Mouse (Mus musculus): ENCODE data around the gene Sema5a.

Sema5a gene

GRCm38 (mm10) chr15:32245837-32246670 lies 1.4 kb downstream of the Sema5a start:
- in situ Hi-C loops (cut with MboI): loop anchor here (25.0 kb wide), 1 partner anchor 634 kb away; the partner anchor contains the start of genes Cct5 and Fam173b

DNA sequence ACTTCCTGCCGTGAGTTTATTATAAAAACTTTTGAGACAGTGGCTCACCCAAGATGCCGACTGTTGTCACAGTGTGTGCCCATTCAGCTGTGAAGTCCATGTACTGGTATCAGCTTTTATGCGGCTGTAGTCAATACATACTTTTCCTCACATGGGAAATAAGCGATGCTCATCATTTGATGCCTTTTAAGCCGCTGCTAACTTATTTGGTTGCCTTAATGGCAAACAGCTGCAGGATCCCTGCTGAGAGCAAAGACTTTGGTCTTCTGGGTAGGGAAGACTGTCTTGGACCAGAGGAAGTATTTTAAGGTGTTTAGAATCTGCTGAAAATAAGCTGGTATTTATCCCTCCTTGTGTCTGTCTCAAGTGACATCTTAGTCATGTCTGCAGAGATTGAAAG lies 2.7 kb downstream of the Sema5a start:
- in situ Hi-C loops (cut with MboI): loop anchor here (25.0 kb wide), 1 partner anchor 635 kb away; the partner anchor contains the start of genes Cct5 and Fam173b

DNA sequence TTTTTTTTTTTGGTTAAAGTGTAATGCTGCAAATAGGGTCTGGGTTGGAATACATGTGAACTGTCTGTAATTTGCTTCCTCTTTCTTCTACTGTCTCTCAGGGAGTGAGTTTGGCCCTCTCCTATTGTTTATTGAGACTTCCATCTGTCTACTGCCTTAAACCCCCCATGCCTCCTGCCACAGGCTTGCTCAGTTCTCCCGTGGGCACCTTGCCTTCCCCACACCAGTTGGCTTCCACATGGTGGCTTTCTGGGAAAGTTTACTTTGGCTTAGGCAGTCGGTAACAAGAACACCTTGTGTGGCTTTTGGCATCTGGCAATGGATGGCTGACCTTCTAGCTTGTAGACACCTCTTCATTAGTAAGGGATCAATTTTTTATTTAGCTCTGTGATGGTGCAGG lies 10.2 kb downstream of the Sema5a start:
- in situ Hi-C loops (cut with MboI): no loop called here

- in situ Hi-C loops (cut with MboI): no loop called here
Observed at GRCm38 (mm10) chr15:32257340-32257739, 12.7 kb downstream of the Sema5a start.

DNA sequence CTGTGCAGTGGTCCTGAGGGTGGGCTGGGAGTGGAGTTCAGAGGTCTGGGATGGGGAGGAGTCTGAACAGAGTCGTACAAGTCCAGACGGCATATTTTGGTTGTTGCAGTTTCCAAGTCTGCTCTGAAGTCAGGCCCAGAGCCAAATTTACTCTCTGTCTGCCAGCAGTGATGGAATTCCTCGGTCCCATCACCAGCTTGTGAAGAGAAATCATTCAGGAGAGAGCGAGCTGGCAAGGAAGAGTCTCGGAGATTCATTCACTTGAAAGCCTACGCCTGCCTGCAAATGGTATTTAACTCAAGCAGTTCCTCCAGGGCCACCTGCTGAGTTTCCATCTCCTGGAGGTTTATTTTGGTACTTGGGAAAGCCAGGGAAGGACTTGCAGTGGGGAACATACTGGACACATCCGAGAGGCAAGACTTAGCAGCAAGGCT lies 13.3 kb downstream of the Sema5a start:
- in situ Hi-C loops (cut with MboI): no loop called here

GRCm38 (mm10) chr15:32259362-32260096 lies 14.9 kb downstream of the Sema5a start:
- in situ Hi-C loops (cut with MboI): no loop called here

DNA sequence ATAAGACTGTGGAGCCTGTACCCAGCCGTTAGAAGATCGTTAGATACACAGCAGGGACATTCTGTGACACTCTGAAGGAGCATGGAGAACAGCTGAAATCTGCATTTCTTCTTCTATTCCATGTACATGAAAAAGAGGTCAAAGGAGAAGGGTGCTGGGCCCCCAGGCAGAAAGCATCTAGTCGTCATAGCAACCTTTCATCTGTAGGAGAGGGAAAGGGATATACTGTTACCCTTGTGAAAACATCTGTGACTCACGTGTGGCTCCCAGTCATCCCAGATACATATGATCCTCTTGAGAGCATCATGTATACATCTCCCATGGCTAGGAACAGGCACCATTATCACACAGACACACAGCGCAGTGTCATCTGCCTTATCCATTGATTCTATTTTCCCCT lies 16.3 kb downstream of the Sema5a start:
- in situ Hi-C loops (cut with MboI): no loop called here

DNA sequence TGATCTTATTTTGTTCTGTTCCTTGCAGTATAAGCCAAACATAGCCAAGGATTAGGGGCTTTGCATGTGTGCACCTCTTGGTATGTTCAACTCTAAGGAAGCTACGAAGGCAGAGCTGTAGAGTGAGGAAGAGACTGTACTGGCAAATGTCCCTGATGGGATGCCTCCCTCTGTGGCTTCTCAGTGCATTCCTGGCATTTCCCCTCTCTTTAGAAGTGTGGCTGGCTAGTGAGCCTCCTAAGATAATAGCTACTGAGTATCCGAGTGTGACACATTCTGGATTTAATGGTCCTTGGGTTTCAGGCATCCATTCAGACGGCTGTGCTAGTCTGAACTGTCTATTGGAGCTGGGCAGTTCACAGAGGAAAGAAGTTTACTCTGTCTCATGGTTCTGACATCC lies 19.0 kb downstream of the Sema5a start:
- in situ Hi-C loops (cut with MboI): no loop called here

DNA sequence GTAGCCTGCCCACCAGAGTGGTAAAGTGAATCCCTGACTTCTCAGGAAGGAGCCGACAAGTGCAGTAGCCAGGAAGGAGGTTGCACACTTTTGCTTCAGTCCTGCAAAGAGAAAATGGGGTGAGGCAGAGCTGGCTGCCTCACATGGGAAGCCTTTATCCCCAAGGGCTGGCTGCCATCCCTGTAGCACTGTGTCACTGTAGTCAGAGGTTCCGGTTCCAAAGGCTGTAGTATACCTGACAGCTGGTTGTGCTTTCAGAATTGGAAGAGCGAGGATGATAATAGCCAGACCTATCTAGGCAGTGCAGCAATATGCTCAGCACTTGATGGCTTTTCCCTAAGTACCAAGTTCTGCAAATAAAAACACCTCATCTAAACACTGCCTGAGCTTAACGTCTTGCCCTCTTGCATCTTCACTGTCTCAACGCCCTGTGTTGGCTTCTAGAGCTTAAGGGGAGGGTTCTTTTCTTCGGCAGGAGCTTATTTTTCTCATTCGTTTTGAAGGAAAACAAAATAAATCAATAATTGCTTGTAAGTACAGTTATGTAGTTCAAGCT lies 20.3 kb downstream of the Sema5a start:
- in situ Hi-C loops (cut with MboI): no loop called here

DNA sequence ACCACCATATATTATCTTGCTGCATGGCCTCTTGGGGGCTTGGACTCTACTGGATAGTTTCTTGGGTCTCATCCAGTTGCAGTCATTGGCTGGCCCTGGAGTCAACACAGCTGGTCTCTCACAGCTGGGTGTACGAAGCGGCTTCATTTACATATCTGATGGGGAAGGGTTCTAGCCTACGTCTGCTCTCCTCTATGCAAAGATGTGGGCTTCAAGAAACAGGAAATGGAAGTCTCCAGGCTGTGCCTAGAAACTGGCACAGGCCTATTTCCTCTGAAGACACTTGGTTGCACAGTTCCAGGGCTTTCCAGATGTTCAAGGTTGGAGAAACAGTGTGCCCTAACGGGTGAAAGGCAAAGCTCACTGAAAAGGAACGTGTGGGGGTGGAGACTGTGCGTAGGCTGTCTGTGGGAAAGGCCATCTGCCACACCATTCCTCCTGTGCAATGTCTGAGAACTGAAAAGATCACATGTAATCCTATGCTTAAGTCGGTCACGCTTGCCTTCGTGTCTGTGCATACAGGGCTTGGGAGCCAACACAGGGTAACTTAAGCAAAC lies 20.8 kb downstream of the Sema5a start:
- in situ Hi-C loops (cut with MboI): no loop called here

GRCm38 (mm10) chr15:32266122-32266820 lies 21.7 kb downstream of the Sema5a start:
- in situ Hi-C loops (cut with MboI): no loop called here

DNA sequence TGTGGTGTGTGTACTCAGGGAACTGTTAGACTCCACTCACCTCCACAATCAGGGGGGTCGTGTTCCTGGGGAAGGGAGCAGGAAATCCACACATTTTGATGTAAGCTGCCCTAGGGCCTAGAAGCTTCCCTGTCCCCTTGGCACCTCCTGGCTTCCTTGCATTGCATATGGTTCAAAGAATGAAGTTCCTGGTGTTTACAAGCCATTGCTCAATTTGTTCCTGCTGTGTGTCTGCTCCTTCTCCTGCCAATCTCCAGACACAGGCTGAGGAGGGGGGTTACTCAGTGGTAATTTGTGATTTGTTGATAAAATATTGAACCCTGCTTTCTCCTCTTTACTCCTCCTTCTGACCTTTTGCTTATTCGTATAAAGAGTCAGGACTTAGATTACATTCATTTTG lies 25.5 kb downstream of the Sema5a start:
- in situ Hi-C loops (cut with MboI): no loop called here

DNA sequence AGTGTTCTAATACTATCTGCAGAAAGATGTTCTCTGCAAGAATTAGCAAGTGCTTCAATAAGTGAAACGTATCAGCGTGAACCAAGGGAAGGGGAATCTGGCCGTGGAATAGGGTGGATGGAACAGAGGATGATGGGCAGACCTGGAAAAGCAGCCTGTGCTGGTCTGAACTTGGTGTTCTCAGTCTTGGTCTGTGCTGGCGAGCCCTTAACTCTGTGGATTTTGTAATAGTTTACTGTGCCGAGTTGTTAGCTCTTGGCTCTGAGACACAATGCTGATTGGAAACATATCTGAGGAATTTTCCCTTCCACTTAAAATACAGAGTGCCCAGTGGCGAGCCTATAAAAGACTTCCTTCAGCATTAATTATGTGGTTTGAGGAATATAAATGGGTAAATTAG lies 29.3 kb downstream of the Sema5a start:
- in situ Hi-C loops (cut with MboI): no loop called here

GRCm38 (mm10) chr15:32275020-32275419 lies 30.4 kb downstream of the Sema5a start:
- in situ Hi-C loops (cut with MboI): no loop called here

- in situ Hi-C loops (cut with MboI): no loop called here
Observed at GRCm38 (mm10) chr15:32278600-32278999, 34.0 kb downstream of the Sema5a start.

DNA sequence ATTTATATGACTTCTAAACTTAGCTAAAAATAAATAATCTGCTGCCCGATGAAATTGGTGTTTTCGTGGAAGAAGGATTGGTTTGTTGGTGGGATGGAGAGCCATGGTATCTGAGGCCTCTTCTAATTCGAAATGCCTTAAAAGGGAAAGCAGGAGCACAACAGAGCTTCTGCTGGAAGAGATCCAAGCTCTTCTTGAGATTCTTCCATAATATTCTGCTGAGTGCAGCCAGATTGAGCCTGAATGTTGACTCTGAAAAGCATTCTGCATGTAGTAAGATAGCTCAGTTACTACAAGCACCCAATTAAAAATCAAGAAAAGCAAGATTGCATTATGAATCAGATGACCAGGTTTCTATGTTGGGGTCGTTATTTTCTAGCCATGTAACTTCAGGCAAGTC lies 36.8 kb downstream of the Sema5a start:
- in situ Hi-C loops (cut with MboI): no loop called here

- in situ Hi-C loops (cut with MboI): no loop called here
Observed at GRCm38 (mm10) chr15:32284688-32285087, 40.1 kb downstream of the Sema5a start.

- in situ Hi-C loops (cut with MboI): no loop called here
Observed at GRCm38 (mm10) chr15:32286296-32286695, 41.7 kb downstream of the Sema5a start.

DNA sequence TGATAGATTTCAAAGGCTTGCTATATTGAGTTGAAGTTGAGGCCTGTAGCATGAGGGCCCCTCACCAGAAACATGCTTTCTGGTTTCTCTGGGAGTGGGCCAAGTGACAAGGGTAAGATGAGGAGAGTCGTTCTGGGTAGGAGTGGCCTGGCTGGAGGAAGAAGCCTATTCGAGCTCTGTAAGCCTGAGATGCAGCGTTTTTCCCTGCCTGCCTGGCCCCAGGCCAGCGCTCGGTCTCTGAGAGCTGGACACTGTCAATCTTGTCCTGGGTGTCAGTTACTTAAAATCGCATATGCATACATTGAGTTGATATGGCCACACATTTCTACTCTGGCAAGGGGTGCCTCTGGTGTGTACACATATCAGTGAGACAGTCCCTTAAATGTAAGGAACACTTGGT lies 43.9 kb downstream of the Sema5a start:
- in situ Hi-C loops (cut with MboI): no loop called here

DNA sequence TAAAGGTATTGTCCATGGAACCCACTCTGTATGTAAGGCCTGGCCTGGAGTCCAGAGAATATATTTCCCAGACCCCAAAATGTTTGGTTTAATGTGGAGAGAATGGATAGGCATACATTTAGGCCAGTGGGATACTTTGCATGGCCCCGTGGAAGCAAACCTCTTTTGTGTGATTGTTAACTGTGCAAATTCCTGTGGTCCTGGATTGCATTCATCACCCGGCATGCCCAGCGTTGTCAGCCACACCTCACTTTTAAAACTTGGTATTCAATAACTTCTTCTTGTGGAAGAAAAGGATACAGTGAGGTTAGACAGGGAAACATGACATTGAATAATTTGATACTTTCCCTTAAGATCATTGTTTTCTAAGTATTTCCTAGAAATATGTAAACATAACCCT lies 46.4 kb downstream of the Sema5a start:
- in situ Hi-C loops (cut with MboI): no loop called here

DNA sequence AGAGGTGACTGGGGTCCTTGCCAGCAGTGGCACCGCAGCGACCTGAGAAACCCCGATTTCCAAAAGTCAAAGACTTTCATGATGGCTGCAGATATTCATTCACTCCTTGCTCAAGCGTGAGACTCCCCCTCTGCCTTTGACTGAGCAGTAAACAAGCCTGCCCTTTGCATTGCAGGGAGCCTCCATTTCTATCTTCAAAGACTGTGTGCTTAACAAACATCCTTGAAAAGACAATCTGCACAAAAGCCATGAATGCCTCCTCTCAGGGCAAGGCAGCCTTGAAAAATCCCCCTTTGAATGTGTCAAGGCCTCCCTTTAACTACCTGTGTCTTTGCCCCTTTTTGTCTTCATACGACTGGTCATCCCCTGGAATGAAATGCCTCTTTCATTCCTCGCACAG lies 51.9 kb downstream of the Sema5a start:
- in situ Hi-C loops (cut with MboI): no loop called here

DNA sequence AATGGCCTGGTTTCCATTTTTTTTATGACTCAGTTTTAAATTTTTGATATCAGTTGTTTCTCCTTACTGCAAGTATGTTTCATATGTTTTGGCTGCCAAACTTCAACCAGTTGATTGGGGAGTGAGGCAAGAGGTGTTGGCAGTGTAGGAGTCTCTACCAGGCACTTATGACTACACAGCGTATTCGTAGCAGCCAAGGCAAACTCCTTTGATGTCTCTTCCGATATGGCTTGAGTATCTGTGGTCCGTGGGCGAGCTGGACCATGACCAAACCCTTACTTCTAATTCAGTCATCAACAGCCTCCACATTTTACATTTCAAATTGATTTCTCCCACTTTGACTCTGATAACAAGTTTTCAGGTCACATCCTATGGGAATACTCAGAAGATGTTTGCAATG lies 52.7 kb downstream of the Sema5a start:
- in situ Hi-C loops (cut with MboI): no loop called here

Measured in mature B cell (primary cell).